Mouse (Mus musculus) frontal cortex, postnatal 25 days (tissue): Measurements from ENCODE around the gene Gm8251.
A peak's percentile ranks its signal among the peaks of the same experiment; 100 is the strongest.
"Not testable (repeated sequence)": the region's sequence is repeated elsewhere in the genome, so short reads cannot be mapped to it uniquely, and the experiment has no call there.

ENCODE experiments used
- DNase-seq, 2 experiments: peaks; one replicate each; pipeline ENCODE4 v3.0.0; 2022; ENCODE audit warnings: low spot score in 2 of 2

Gm8251 gene

DNA sequence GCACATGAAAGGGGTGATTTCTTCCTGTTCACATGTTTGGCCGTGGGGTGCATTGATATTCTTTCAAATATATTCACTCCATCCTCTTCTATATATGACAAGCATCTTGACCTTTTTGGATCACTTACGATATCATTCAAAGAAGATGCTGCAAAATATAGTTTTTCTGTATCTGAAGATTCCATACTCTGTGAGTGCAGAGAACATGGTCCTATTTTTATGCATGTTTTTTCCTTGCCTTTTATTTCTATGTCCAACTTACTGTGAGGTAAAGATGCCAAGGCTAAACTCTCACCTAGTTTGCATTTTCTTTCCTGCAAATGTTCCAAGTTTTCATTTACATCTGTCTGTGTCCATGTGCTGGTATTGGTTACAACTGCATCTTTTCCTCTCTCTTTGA is at the start of gene Gm8251:
TSS of gene Gm8251 (minus strand) at position 101 of the 400 bp plus-strand sequence.
- DNase-seq: no peak

DNA sequence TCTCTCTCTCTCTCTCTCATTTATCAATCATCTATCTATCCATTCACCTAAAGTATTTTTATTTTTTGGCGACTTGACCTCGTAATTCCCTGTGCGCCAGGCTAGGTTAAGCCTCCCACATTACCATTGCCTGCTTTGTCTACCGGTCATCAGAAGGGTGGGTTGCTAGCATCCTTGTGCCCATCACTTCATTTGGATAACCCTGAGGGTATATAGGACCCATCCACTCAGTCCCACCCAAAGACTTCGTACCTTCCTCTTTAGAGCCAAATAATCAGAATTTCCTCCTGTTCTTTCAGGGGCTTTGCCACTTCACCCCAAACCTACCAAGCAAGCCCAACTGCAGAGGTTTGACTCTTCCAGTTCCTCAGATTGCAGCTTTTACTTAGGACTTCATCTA is 41.2 kb upstream of the Gm8251 start:
- DNase-seq: no peak

DNA sequence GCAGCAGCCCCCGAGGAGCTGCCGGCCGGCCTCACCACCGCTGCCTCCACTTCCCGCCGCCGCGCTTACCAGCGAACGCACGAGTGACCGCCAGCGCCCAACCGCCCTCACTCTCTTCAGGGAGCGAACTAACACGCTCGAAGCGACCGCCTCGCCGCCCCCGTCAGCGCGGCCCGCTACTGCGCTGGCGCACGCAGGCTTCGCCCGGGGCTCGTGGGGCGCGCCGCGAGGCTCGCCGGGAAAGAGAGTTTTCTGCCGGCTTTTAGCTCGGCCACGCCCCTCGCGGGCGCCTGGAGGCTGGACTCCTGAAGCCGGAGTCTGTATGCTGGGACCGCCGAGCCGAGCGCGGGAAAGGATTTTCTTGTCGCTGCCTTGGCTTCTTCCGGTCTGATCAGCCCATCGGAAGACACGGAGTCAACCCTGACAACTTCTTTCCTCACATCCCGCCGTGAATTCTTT is 40.6 kb upstream of the Gm8251 start, which contains the start of gene Tex30:
TSS of gene Tex30 (minus strand) at position 183 of the 459 bp plus-strand sequence.
- peak; percentile 81 to 89 for DNase-seq

DNA sequence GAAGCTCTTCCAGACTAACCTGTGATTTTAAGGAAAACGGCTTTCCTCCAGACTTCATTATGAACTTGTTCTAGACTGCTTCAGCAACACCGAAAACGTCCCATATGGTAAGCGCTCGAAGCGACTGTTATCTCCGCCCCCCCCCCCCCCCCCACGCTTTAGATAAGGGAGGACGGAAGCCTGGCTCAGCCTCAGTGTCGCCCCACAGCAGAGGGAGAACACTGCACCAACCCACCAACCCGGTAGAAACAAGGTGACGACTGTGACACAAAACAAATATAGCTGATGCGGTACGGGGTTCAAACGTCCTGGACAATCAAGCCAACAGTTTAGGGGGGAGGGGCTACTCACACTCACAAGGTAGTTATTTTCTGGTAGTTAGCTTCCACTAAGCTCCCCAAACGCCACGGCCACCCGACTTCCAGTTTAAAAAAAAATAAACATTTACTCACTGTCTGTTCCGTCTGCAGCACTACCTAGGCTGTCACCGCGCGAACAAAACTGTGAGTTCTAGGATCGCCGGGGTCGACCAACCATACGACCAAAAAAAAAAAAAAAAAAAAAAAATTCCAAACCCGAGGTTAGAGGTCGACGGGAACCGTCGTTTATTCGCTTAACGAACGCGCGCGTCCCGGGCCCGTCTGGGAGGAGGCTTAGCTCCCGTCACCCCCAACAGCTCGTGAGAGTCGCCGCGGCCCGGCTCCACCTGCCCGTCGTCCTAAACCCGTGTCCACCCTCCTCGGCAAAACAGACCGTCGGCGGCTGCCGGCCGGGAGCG is 39.9 kb upstream of the Gm8251 start:
- no peak for DNase-seq

DNA sequence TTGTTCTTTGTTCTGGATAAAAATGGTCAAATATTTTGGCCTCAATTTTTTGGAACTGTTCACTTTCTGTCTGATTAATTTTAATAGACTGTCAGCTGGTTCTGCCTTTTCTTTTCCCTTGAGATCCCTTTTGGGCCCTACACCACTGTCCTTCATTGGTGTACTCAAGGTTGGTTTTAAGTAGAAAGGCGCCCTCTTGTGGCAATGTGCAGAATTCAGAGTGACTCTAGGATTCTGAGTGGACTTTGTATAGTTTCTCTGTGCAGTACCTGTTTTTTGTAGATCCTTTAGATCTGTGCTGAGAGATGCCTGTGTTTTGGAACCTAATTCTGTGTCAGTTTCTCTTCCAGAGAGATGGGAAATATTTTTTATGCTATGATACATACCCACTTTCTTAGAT is 2.9 kb upstream of the Gm8251 start:
- peak; percentile 36 to 59 for DNase-seq

DNA sequence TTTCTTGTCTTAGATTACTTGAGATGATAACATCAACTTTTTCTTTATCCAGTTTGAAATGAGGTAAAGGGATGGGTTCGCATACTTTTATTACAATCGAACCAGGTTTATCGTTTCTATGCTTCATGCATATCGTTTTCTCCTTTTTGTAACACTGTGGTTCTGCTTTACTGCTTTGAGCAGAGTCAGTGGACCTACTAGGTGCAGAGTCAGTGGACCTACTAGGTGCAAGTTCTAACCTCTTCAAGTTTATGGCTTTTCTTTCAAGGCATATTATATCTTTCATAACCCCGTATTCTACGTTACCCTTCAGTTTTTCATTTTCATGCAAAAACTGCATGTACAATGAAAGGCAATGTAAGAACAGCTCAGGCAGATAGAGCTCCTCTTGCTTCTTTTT is 1.7 kb upstream of the Gm8251 start:
- no peak for DNase-seq

DNA sequence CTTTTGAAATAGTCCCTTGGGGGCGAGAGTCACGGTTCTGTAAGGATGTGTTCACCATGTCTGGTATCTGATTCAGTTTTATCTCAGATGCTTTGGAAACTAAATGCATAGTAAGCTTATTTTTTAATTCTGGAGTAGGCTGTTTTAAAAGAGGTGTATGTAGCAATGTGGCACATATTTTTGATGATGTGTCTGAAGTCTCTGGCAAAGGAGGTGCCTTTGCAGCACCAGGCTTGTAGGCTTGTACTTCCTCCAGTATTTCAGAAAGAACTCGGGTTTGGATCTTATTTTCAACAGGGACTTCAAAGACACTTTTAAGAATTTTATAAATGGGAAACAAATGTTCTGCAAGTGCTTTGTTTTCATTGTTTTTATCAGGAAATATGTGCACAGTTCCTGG is 3.9 kb downstream of the Gm8251 start:
- no peak for DNase-seq

DNA sequence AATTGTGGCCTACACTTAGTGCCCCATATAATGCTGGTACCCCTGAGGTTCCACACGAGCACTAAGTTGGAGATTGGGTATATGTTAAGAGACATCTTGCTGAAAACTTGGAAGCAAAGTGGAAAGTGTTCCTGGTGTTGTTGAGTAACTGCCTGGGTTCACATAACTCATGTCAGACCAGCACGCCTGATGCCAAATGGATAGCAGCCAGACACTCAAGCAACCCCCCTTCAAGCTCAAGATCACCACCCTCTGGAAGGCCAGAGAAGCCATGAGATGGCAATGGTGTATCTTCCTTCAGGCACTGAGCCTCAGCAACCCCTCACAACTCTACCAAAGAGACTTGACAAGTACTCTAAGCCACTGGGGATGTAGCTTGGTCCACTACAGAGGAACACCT is 15.2 kb downstream of the Gm8251 start:
- no peak for DNase-seq

DNA sequence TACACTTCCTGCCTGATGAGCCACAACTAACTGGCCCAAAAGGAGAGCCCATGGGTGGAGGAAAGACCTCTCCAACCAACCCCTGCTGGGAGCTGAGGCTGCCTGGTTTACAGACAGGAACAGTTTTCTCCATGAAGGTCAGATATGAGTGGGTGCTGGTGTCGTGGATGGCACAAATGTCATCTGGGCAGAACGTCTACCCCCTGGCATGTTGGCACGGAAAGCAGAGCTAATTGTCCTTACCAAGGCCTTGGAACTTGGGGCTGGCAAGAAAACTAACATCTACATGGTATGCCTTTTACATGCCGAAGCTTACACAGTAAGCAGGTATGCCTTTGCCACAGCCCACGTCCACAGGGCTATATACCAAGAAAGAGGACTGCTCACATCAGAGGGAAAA is 16.0 kb downstream of the Gm8251 start:
- not testable (repeated sequence) for DNase-seq

DNA sequence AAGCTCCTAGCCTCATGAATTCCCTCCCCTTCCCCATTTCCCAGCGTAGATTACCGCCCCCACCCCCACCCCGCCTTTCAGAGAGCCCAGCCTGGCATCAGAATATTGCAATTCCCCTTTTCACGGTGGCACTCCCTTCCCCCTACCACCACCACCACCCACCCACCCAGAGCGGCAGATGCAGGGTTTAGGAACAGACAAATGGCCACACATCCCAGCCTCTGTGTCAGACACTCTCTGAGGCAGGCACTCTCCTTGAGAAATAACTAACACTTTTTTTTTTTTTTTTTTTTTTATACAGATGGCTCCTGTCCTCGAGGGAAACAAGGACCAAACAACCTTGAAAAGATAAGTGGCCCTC is 19.2 kb downstream of the Gm8251 start:
- DNase-seq: no peak

DNA sequence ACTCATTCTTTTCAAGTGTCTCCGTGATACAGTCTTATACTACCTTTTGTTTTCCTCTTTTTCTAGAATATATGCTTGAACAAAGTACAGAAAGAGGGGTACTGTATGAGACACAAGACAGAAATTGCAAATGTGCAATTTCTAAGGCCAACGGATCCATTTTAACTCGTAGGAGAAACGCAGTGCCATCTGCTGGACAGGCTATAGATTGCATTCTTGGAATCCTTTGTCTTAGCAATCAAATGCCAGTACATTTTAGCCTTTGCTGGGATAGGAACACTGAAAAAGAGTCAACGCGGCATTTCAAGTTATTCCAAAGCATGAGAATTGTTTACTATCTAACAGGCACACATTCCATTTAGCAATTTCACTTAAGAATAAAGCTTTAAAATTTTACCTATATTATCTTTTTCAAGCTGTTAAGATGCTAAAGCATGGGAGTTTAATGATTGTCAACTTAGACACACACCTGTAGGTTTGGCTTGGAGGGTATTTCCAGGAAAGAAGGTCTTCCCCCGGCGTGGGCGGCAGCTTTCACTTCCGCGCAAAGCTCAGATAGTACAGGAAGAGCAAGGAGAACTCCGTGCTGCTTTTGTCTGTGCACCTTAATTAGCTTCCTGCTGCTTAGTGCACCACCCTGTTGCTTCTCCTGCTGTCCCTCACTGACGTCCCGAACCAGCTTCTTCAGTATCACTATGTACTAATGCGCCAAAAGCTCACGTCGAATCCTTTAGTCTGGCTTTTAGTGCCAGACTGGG is 19.8 kb downstream of the Gm8251 start:
- peak in 1 of 2 experiments; percentile 11 for DNase-seq

DNA sequence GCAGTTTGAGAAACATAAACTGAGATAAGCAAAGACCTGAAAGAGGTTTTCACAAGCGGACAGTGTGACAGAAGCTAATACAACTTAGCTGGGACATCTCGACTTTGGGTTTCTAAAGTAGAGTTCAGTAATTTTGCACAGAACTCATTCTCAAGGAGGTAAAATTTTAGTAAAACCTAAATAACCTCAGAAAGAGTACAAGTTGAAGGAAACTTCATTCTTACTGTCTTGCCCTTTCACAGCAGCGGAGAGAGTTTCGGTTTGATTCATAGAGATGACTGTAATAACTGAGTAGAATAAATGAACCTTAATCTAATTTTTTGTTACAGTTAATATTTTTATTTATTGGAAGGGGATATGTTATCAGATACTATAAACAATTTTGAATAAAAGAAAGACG is 28.8 kb downstream of the Gm8251 start:
- no peak for DNase-seq

DNA sequence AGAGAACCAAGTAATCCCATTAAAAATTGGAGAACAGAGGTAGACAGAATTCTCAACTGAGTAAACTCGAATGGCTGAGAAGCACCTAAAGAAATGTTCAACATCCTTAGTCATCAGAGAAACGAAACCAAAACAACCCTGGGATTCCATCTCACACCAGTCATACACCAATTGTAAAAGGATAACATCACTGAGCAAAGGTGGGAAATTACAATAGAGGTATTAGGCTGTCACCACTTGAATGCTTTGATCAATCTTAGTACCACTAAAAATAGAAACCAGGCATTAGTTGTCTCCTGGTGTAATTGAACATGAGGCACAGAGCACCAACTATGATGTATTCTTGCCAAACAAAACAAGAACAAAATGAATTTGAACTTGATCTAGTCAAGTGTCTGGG is 29.5 kb downstream of the Gm8251 start:
- DNase-seq: no peak

DNA sequence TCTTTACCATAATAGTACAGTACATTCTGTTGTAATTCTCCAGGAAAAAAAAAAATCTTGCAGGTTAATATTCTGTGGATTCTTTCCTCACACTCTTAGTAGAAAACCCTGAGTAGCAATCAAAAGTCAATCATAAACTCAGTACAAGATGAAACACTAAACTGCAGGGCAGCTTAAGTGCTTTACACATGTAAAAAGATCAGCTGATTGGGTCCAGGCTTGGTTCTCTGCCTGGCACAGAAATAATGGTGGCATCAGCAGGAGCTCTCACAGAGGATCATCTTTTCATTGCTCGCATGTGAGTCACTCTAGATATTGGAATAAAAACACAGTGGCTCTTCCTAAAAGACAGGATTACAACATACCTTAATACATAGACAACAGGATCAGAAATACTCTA is 34.1 kb downstream of the Gm8251 start:
- DNase-seq: no peak

DNA sequence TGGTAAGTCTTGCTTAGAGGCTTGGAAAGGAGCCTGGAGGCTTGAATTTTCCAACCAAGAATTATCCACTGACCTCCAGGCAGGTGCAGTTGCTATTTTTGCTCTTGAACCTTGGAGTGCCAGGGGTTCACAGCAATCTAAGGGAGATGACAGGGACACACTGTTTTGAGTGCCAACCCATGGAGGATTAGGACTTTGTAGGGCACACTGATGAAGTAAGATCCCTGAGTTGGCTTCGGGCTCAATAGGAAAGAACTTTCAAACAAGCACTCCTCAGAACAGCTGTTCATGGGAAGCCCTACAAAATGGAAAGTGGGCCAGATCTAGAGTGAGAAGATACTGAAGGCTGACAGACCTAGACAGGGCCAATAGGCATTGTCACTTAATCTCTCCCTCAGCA is 39.1 kb downstream of the Gm8251 start:
- no peak for DNase-seq

DNA sequence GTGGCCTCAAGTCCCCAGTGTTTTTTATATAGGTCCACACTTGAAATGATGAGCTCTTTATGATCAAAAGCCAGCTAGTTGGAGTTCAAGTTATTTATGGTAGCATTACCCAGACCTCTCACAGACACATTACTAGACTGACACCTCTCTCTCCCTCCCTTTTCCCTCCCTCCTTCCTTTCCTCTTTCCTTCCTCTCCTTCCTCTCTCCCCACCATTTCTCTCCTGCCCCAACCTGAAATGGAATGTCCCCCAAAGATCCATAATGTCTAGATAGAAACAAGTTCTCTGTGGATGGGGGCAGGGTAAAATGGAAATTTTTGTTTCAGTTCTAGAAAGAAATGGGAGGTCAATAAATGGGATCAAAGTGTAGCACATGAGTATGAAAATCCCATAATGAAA is 41.8 kb downstream of the Gm8251 start, which contains the start of gene Mettl21c:
TSS of gene Mettl21c (minus strand) at position 101 of the 400 bp plus-strand sequence.
- DNase-seq: no peak

DNA sequence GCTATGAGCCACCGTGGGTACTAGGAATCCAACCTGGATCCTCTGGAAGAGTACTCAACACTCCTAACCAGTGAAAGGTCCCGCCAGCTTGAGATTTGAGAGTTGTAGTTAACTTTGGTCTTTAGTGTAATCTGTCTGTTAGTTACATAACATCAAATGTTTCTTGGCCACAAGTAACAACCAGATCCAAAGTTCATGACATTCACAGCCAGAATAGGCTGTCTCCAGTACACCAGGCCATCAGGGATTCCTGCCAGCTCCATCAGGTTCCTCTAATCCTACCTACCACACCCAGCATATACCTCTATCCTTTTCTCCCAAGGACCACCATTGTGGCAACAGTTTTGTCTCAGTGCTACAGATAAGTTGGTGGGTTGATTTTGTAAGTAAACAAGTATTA is 46.2 kb downstream of the Gm8251 start:
- DNase-seq: no peak
